In genomic region chr6:52283896-52284295, GRCm38 (mm10) we compare ENCODE assay signal across 26 mouse cellular contexts. TPM values are rescaled to one million over a fixed set of nuclear protein-coding genes. Genes with fewer than 3 reads are reported as not detected.
"Had no signal": no experiment of that assay in that cellular context is flagged by ENCODE, and none has a peak within 500 bp of the region (broad histone marks: within the 10 kb centered on the region; RNA-seq: fewer than 3 reads in every experiment).

No protein-coding gene starts in this region.

- DNase-seq: lung, adult 2 months; lung, postnatal 14 days; lung, postnatal 36 days; retina, postnatal 1 day; right cerebral cortex, adult 18-20 months; right cerebral cortex, postnatal 25 days; right cerebral cortex, postnatal 4 days; spleen, adult 18-20 months; thymus, adult 18-20 months; thymus, postnatal 14 days; thymus, postnatal 36 days had no signal

RNA-seq across cellular contexts. Expression of gene Hoxa13, which starts 23.2 kb away (rescaled TPM):
- total RNA-seq: megakaryocyte progenitor cell, adult 5-6 weeks; midbrain, postnatal 0 days; monocyte, adult 5-6 weeks; neutrophil, adult 5-6 weeks had no signal
- polyA plus RNA-seq: lung, adult 2 months; lung, embryonic 15.5 days; lung, postnatal 0 days; macrophage; midbrain, embryonic 11.5 days; midbrain, embryonic 13.5 days; midbrain, embryonic 15.5 days; midbrain, postnatal 0 days; neural tube, embryonic 14.5 days; small intestine, adult 2 months; stomach, embryonic 14.5 days; stomach, embryonic 16.5 days; thymus, postnatal 0 days had no signal

RNA-seq across cellular contexts. Expression of gene Evx1, which starts 29.4 kb away (rescaled TPM):
- total RNA-seq: megakaryocyte progenitor cell, adult 5-6 weeks; monocyte, adult 5-6 weeks; neutrophil, adult 5-6 weeks had no signal
- polyA plus RNA-seq: lung, adult 2 months; lung, postnatal 0 days; macrophage; small intestine, adult 2 months; stomach, embryonic 16.5 days; thymus, postnatal 0 days had no signal

RNA-seq across cellular contexts. Expression of gene Hoxa11, which starts 38.3 kb away (rescaled TPM):
- total RNA-seq: megakaryocyte progenitor cell, adult 5-6 weeks; midbrain, postnatal 0 days; monocyte, adult 5-6 weeks; neutrophil, adult 5-6 weeks had no signal
- polyA plus RNA-seq: lung, adult 2 months; lung, embryonic 15.5 days; lung, postnatal 0 days; macrophage; midbrain, embryonic 11.5 days; midbrain, embryonic 13.5 days; midbrain, postnatal 0 days; small intestine, adult 2 months; stomach, embryonic 14.5 days; stomach, embryonic 16.5 days; thymus, postnatal 0 days had no signal

RNA-seq across cellular contexts. Expression of gene Hoxa10, which starts 43.2 kb away (rescaled TPM):
- total RNA-seq: midbrain, postnatal 0 days; monocyte, adult 5-6 weeks; neutrophil, adult 5-6 weeks had no signal
- polyA plus RNA-seq: lung, adult 2 months; lung, postnatal 0 days; macrophage; midbrain, embryonic 11.5 days; midbrain, embryonic 13.5 days; midbrain, postnatal 0 days; small intestine, adult 2 months; stomach, embryonic 14.5 days had no signal

RNA-seq across cellular contexts. Expression of gene Hoxa9, which starts 53.0 kb away (rescaled TPM):
- total RNA-seq: midbrain, postnatal 0 days; monocyte, adult 5-6 weeks; neutrophil, adult 5-6 weeks had no signal
- polyA plus RNA-seq: lung, adult 2 months; midbrain, embryonic 11.5 days; midbrain, embryonic 13.5 days; midbrain, embryonic 15.5 days; midbrain, postnatal 0 days; small intestine, adult 2 months had no signal
